26 mouse cellular contexts compared by ENCODE assay signal in the genomic region with DNA sequence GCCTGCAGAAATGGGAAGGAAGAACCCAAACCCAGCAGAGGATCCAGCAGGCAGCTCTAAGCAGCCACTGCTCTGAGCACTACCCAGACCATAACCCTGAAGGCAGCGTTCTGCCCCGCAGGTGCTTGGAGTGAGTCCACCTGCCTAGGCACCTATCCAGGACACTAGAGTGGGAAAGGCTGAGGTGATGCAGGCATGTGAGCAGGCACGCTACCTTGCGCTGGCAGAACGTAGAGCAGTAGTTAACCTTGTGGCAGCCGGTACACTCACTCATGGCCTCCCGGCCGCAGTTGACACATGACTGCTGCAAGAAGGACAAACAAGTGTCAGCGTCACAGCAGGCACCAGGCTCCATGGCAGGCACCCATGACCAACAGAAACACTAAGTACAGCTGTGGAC. TPM values are rescaled to one million over a fixed set of nuclear protein-coding genes. Genes with fewer than 3 reads are reported as not detected.
DNase-seq lines count a peak whose midpoint lies in the region; ATAC-seq lines count a peak whose summit lies in the region.
"Had no signal": no experiment of that assay in that cellular context is flagged by ENCODE, and none has a peak within 500 bp of the region (broad histone marks: within the 10 kb centered on the region; RNA-seq: fewer than 3 reads in every experiment).

No protein-coding gene starts in this region.

- no peaks in the 10 kb centered on the region for H3K9me3 ChIP-seq in kidney, embryonic 16.5 days (ENCODE audit: low read length)
- H3K9me3 ChIP-seq in forebrain, embryonic 15.5 days = no peaks in the 10 kb centered on the region
- H3K9me3 ChIP-seq: forebrain, embryonic 10.5 days; heart, embryonic 15.5 days; hindbrain, embryonic 13.5 days; lung, embryonic 15.5 days; midbrain, embryonic 15.5 days; neural tube, embryonic 13.5 days had no signal

- no peak overlapping the region for H3K4me2 ChIP-seq in kidney, embryonic 16.5 days (replicated peaks; ENCODE audit: low read depth, low read length)
- no peak overlapping the region for H3K4me2 ChIP-seq in forebrain, embryonic 15.5 days (replicated peaks)
- H3K4me2 ChIP-seq: heart, embryonic 15.5 days; hindbrain, embryonic 13.5 days; lung, embryonic 15.5 days; midbrain, embryonic 15.5 days; neural tube, embryonic 13.5 days had no signal

- H3K27ac ChIP-seq in kidney, embryonic 16.5 days (ENCODE audit: low read length) = no peak overlapping the region
- no peak overlapping the region for H3K27ac ChIP-seq in forebrain, embryonic 15.5 days (replicated peaks)
- H3K27ac ChIP-seq: forebrain, embryonic 10.5 days; heart, embryonic 15.5 days; hindbrain, embryonic 13.5 days; liver, embryonic 14.5 days; lung, embryonic 15.5 days; midbrain, embryonic 15.5 days; neural tube, embryonic 13.5 days had no signal

- no peaks in the 10 kb centered on the region for H3K4me1 ChIP-seq in kidney, embryonic 16.5 days (ENCODE audit: insufficient read depth, low read length)
- H3K4me1 ChIP-seq in forebrain, embryonic 15.5 days = no peaks in the 10 kb centered on the region
- H3K4me1 ChIP-seq: forebrain, embryonic 10.5 days; heart, embryonic 15.5 days; hindbrain, embryonic 13.5 days; lung, embryonic 15.5 days; midbrain, embryonic 15.5 days; neural tube, embryonic 13.5 days had no signal

- peaks cover 50% of the 10 kb centered on the region for H3K36me3 ChIP-seq in kidney, embryonic 16.5 days (ENCODE audit: insufficient read depth, low read length)
- peaks cover 77% of the 10 kb centered on the region for H3K36me3 ChIP-seq in forebrain, embryonic 15.5 days

- no peak overlapping the region for H3K9ac ChIP-seq in kidney, embryonic 16.5 days (replicated peaks; ENCODE audit: low read length)
- H3K9ac ChIP-seq in forebrain, embryonic 15.5 days (replicated peaks) = no peak overlapping the region
- H3K9ac ChIP-seq: heart, embryonic 15.5 days; hindbrain, embryonic 13.5 days; liver, embryonic 14.5 days; lung, embryonic 15.5 days; midbrain, embryonic 15.5 days; neural tube, embryonic 13.5 days had no signal

- H3K27me3 ChIP-seq in kidney, embryonic 16.5 days (ENCODE audit: insufficient read depth, low read length) = no peaks in the 10 kb centered on the region
- no peaks in the 10 kb centered on the region for H3K27me3 ChIP-seq in forebrain, embryonic 15.5 days
- H3K27me3 ChIP-seq: heart, embryonic 15.5 days; lung, embryonic 15.5 days; midbrain, embryonic 15.5 days had no signal

- 92% methylated on average over 9 of the region's 9 CpGs for WGBS in kidney, embryonic 16.5 days
- WGBS in forebrain, embryonic 15.5 days = 97% methylated on average over 9 of the region's 9 CpGs

- H3K4me3 ChIP-seq in kidney, embryonic 16.5 days (ENCODE audit: low read length) = no peak overlapping the region
- no peak overlapping the region for H3K4me3 ChIP-seq in forebrain, embryonic 15.5 days
- H3K4me3 ChIP-seq: forebrain, embryonic 10.5 days; heart, embryonic 15.5 days; hindbrain, embryonic 13.5 days; lung, embryonic 15.5 days; midbrain, embryonic 15.5 days; myocyte; neural tube, embryonic 13.5 days had no signal

- ATAC-seq in kidney, embryonic 16.5 days (ENCODE audit: low FRiP score, low TSS enrichment) = no peak
- no peak for ATAC-seq in forebrain, embryonic 15.5 days (replicated peaks)
- ATAC-seq: midbrain, embryonic 15.5 days had no signal

- peak; percentile 66 for DNase-seq in cerebellum, adult 11 months
- DNase-seq in cerebellum, postnatal 4 days (ENCODE audit: low spot score in 2 of 2) = no peak
- peak; percentile 43 to 54 for DNase-seq in kidney, adult 8-10 months
- DNase-seq in cerebellum, adult 18-20 months = peak; percentile 72 to 76
- DNase-seq in cerebellum, postnatal 10 days = peak; percentile 82 to 88
- no peak for DNase-seq in layer of hippocampus, adult 8-10 months (ENCODE audit: low spot score in 2 of 2)
- DNase-seq: gastrocnemius, postnatal 36 days; heart, postnatal 36 days; lung, postnatal 36 days; retina, postnatal 1 day; right cerebral cortex, postnatal 25 days had no signal

RNA-seq across cellular contexts. Expression of a gene that starts 9.6 kb away (rescaled TPM):
- polyA plus RNA-seq in kidney, embryonic 16.5 days (2015; fragmentation: Nextera tagmentation; extraction: Ambion mirVana) = 1.3 and 1.5 TPM in 2 replicates
- polyA plus RNA-seq in forebrain, embryonic 15.5 days (2015; fragmentation: Nextera tagmentation; extraction: Ambion mirVana) = 0.64 and 0.78 TPM in 2 replicates
- total RNA-seq in layer of hippocampus, adult 8-10 months (2022) = under 1 TPM in 1 of 4 experiments, not detected in 3; 0.27 TPM
- total RNA-seq: gastrocnemius, postnatal 36 days; heart, adult 8-10 months; heart, postnatal 36 days had no signal
- polyA plus RNA-seq: liver, embryonic 14.5 days; myocyte had no signal

RNA-seq across cellular contexts. Expression of a gene that starts 22.5 kb away (rescaled TPM):
- 45.2 and 47.1 TPM in 2 replicates for polyA plus RNA-seq in kidney, embryonic 16.5 days (2015; fragmentation: Nextera tagmentation; extraction: Ambion mirVana)
- 1.4 TPM in 2 replicates for polyA plus RNA-seq in forebrain, embryonic 15.5 days (2015; fragmentation: Nextera tagmentation; extraction: Ambion mirVana)
- total RNA-seq in layer of hippocampus, adult 8-10 months (2022) = not detected
- total RNA-seq: gastrocnemius, postnatal 36 days; heart, adult 8-10 months; heart, postnatal 36 days; left cerebral cortex, adult 18-20 months; left cerebral cortex, postnatal 25 days had no signal

RNA-seq across cellular contexts. Expression of a gene that starts 24.8 kb away (rescaled TPM):
- polyA plus RNA-seq in kidney, embryonic 16.5 days (2015; fragmentation: Nextera tagmentation; extraction: Ambion mirVana) = 15.4 and 16.3 TPM in 2 replicates
- not detected in 2 replicates for polyA plus RNA-seq in forebrain, embryonic 15.5 days (2015; fragmentation: Nextera tagmentation; extraction: Ambion mirVana)
- total RNA-seq in layer of hippocampus, adult 8-10 months (2022) = not detected
- total RNA-seq: heart, adult 8-10 months; heart, postnatal 36 days; left cerebral cortex, adult 18-20 months; left cerebral cortex, postnatal 25 days had no signal
- polyA plus RNA-seq: embryonic facial prominence, embryonic 11.5 days; forebrain, embryonic 10.5 days; hindbrain, embryonic 13.5 days; lung, embryonic 15.5 days; midbrain, embryonic 15.5 days; neural tube, embryonic 13.5 days; urinary bladder, adult 2 months had no signal

RNA-seq across cellular contexts. Expression of a gene that starts 26.1 kb away (rescaled TPM):
- 77.4 and 87.5 TPM in 2 replicates for polyA plus RNA-seq in kidney, embryonic 16.5 days (2015; fragmentation: Nextera tagmentation; extraction: Ambion mirVana)
- 140 and 142 TPM in 2 replicates for polyA plus RNA-seq in forebrain, embryonic 15.5 days (2015; fragmentation: Nextera tagmentation; extraction: Ambion mirVana)
- 10 to 100 TPM; 67.9 to 84.7 (median 78.5) TPM for total RNA-seq in layer of hippocampus, adult 8-10 months (2022)

RNA-seq across cellular contexts. Expression of a gene that starts 26.2 kb away (rescaled TPM):
- polyA plus RNA-seq in kidney, embryonic 16.5 days (2015; fragmentation: Nextera tagmentation; extraction: Ambion mirVana) = 49.3 and 59.8 TPM in 2 replicates
- polyA plus RNA-seq in forebrain, embryonic 15.5 days (2015; fragmentation: Nextera tagmentation; extraction: Ambion mirVana) = 64.1 and 64.3 TPM in 2 replicates
- total RNA-seq in layer of hippocampus, adult 8-10 months (2022) = 10 to 100 TPM; 32.4 to 36.5 (median 34.7) TPM

Comparison
In these comparisons a context has a peak if more than half of its experiments do, and no peak if none do; other contexts are left out.
1. DNase-seq: peak in cerebellum, adult 11 months (single experiment), kidney, adult 8-10 months (2 of 2), cerebellum, adult 18-20 months (2 of 2) and cerebellum, postnatal 10 days (2 of 2); none in cerebellum, postnatal 4 days (0 of 2) and layer of hippocampus, adult 8-10 months (0 of 2).
2. RNA of a gene that starts 22.5 kb away (polyA plus RNA-seq): 45.2 to 47.1 TPM in kidney, embryonic 16.5 days; 1.4 TPM in forebrain, embryonic 15.5 days; every median in the first group is over 10 times any median in the second.
3. RNA of a gene that starts 24.8 kb away (polyA plus RNA-seq): 15.4 to 16.3 TPM in kidney, embryonic 16.5 days; not detected in forebrain, embryonic 15.5 days; every median in the first group is over 10 times any median in the second.